Mouse (Mus musculus) mouse trophoblast stem cell (cell line): Measurements from ENCODE around the gene Dock4.

Source experiments
- in situ Hi-C, 2 experiments: fragments of 300-500 bp; cut with MseI, MboI; formaldehyde crosslinking; loops; 2 replicates in 1 of 2; 3 replicates in 1 of 2; pipeline ENCODE4 v1.15.1; 2025

Gene Dock4

DNA sequence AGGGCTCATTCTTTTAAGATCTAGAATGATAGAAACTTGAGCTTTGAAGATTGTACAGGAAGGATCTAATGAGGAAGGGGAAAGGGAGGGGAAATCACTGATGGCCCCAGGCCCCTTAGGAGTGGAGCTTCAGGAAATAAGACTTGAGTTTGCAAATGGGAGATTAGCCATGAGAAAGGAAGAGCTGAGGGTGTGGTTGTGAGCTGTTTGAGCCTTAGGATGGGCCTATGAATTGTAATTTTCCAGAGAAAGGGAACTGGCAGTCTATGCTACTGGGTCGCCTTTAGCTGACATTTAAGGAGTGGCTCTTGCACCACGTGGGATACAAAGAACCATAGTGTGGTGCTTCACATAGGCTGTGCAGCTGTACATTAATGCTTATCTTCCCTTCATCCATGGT lies 208.6 kb downstream of the Dock4 start:
- in situ Hi-C loops: no loop called here

DNA sequence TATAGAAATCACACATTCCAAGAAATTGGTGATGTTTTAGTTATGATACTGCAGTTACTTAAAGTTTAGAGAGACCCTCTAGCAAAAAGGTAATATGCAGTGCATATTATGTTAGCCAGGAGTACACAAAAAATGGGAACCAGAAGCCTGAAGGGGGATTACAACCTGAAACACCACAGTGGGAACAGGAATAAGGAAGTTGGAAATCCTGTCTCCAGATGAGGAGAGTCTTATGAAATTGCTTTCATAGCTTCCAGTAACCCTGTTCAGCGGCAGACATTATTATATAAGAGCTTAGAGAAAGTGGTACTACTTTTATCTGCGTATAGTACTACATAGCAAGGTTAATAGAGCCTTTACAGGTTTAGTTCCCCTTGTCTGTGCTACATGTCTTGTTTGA lies 210.1 kb downstream of the Dock4 start:
- in situ Hi-C loops: no loop called here

DNA sequence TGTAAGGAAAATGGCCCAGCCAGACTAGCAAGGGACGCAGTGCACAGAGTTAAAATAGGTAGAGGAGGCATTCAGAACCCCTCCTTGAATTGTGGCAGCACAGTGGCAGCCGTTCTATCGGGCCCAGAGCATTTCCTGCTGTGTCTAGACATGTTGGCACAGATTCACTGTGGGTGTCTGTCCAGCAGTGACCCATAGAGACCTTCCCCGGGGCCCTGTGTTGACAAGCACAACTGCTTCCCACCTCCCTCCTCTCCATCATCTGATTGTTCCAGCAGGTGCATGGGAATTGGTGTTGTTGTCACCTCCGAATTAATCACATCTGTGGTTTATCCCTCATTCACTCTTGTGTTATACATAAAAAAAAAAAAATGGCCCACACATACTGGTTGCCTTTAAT lies 210.7 kb downstream of the Dock4 start:
- in situ Hi-C loops: no loop called here

DNA sequence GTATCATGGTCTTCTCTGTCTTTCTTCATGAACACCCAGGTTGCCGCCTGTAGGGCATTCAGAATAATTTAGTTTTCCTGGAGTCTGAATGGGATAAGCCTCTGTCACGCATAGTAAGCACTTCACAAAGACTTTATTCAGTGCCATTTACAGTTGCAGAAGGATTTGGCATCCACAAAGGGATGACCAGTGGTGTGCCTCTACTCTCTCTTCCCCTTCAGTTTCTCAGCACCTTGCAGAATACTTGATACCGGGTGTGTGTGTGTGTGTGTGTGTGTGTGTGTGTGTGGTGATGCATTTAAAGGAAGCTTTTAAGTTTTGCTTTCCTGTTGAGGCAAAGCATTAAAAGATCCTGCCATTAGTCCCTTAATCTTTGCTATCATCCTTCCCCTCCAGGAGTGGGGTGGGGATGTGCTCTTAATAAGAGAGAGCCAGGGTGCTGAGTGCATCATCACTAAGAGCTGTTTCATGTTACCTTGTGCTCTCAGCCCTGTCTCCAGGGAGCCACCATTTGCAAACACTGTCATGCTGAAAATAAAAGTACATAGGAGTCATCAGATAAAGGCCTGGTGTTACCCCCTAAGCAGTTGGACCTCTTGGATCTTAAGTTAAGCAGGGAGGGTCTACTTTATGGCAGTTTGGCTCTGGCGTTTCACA lies 211.6 kb downstream of the Dock4 start:
- in situ Hi-C loops: no loop called here

DNA sequence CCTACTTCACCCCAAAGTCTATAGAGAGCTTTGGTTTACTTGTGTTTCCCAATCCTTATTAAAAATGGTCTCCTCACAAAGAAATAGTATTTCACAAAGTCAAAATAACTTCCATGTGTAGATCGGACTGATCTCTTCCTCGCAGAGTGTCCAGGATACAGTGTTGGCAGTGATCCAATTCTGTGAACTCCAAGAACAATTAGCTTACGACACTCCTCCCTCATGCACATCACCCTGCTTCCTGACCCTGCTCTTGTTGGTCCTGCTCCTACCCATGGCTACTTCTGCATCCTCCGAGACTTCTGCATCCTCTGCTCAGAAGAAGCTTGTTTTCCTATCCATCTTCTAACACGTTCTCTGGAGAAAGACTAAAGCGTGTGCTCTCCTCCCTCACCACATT lies 213.9 kb downstream of the Dock4 start:
- in situ Hi-C loops: no loop called here

DNA sequence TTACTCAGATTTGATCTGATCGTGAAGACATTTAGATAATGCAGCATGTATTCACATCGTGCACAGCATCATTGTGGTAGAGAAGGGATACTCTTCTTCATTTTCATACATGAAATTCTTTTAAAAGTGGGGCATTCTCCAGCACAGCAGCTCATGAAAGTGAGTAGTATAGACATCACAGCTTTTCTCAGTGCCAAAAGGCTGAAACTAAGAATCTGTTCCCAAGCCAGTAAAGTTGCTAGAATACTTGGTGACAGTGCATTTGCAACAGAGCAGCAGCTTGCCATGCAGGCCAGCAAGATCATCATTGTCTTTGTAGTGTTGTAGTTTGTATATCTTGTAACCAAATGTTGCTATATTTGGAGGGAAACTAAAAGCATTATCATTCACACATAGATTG lies 223.7 kb downstream of the Dock4 start:
- in situ Hi-C loops: no loop called here

DNA sequence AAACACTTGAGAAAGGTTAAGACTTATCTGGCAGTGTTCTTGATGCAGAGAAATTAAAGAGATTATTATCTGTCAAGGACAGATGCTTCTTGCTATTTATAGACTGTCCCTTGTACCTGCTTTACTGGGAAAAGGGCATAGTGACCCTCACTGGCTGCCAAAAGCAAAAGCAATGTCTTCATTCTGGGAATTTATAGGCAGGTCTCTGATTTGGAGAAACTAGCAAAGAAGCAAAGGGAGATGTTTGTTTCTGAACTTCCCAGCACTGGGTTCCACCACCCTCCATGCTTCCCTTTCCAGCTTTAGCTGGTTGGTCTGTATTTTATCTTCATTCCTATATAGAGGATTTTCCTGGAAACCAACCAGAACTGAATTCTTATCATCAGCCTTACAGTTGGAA lies 225.0 kb downstream of the Dock4 start:
- in situ Hi-C loops: loop anchor here in 1 of 2 experiments (10.0 kb wide), 1 partner anchor 406 kb away; no protein-coding TSS in a partner anchor

DNA sequence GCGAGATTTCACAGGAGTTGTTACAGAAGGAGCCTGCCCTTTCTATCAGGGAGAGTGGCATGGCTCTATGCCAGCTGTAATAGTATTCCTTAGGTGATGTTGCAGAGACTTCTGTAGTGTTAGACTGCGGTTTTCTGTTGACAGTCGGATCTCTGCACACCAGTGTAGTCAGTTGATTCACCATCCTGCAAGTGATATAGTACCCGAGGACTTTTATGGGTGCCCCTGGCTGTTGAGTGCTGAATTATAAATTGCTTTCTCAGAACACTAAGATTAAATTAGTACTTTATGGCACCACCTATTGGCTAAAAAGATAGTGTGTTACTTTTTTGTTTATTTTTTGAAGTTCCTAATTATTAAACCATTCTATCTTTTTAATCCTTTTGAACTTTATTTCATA lies 234.0 kb downstream of the Dock4 start:
- in situ Hi-C loops: loop anchor here (10.0 kb wide), 2 partner anchors 415 to 425 kb away; no protein-coding TSS in a partner anchor

DNA sequence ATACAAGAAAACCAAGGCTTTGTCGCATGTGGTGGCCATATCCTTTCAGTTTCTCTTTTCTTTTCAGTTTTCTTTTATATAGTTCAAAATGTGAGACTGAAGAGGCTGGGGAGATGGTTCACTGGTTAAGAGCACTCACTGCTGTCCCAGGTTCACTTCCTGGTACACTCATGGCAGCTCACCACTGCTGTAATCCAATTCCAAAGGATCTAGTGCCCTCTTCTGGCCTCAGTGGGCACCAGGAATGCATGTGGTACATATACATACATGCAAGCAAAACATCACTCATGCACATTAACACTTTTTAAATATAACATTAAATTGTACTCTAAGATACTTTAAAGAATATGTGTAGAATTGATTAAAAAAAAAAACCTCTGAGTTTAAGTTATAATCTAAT lies 234.8 kb downstream of the Dock4 start:
- in situ Hi-C loops: loop anchor here in 1 of 2 experiments (10.0 kb wide), 1 partner anchor 426 kb away; no protein-coding TSS in a partner anchor

DNA sequence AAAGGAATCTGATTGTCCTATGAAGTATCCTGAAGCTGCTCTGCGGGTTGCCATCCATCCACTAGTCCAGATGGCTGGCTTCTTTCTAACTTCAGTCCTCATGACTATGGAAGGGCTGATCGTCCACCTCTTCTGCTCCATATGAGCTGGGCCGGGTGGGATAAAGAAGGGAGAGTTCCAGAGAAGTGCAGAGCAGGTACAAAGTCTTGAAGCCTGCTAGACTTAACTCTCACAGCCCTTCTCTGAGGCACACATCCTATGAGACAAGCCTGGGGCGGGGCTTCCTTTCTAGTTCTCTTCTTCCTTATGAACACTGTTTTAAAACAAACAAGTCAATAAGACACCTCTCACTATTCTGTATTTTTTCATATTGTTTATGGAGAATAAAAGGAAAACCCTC lies 245.7 kb downstream of the Dock4 start:
- in situ Hi-C loops: no loop called here

DNA sequence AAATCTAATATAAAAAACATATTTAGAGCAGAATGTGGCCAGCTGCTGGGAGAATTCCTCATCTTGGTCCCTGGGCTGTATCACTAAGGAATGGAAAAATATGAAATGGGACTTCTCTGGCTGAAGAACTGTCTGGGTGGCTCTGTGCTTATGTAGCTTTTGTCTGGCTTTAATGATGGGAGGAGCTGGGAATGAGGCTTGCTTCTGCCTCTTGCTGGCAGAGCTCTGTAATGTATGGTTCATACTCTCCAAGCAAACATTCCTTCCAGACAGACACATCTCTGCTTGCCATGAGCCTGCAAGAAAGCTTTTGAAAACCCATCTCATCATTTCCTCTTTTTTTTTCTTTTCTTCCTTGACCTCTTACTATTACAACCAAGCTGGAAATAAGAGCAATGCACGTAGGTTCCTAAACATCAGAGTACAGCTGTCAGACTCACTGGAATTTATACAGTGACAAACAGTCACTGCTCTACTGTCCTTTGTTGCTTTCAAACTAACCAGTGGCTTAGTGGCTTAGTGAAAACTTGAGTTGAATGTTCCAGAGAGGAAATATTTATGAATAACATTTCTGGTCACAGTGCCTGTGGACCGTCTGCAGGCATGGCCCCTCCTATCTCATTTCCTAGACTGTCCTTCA lies 248.4 kb downstream of the Dock4 start:
- in situ Hi-C loops: no loop called here

DNA sequence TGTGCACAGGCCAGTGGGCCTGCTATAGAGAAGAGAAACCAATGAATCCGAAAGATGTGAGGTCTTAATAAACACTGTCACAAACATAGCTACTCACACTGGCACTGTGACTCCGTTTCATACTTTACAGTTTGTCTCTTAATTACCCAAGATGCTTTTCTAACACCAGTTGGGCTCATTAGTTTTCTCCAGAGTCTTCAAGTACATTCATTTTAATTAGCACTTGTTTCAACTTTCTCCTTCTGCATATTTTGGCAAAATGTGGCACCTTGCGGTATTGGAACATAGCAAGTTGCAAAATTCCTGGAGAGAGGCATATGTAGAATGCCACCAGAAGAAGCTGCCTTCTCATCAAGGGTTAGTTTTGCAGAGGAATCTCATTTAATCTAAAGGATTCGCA lies 252.6 kb downstream of the Dock4 start:
- in situ Hi-C loops: no loop called here

DNA sequence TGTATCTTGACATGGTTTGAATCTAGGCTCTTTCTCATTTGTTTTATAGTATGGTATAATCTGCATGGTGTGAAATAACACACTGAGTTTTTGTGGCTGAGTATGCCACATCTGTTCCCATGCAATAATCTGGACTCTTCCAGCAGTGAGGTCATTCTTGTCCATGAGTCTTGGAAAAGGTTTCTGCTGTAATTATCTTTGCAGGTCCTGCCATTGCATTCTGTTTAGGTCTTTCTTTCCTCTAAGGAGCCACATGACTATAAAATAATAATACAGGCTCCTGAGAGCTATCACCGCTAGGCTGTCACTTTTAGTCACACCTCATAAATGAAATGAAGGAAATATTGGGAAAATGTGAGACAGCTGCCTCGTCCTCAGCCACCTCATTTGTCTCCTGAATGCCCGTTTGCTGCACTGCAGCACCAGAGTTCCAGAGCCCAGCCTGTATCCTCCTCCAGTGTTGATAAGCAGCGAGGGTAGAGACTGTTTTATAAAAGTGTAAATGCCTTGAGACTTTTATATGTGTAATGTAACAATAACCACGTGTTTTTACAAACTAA lies 256.6 kb downstream of the Dock4 start:
- in situ Hi-C loops: no loop called here

DNA sequence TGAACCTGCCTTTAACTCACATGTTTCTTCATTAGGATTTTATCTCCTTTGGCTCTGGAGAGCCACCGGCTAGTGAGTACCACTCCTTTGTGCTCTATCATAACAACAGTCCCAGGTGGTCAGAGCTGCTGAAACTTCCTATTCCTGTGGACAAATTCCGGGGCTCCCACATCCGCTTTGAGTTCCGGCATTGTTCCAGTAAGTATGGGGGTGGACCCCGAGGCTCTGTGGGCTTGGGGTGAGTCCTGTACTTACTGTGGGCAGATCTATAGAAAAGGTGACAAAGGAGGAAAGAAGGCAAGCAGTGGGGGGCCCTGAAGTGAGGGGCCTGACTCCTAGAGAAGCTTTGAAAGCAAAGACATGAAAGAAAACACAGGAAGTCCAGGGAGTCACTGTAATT lies 258.5 kb downstream of the Dock4 start:
- in situ Hi-C loops: no loop called here

DNA sequence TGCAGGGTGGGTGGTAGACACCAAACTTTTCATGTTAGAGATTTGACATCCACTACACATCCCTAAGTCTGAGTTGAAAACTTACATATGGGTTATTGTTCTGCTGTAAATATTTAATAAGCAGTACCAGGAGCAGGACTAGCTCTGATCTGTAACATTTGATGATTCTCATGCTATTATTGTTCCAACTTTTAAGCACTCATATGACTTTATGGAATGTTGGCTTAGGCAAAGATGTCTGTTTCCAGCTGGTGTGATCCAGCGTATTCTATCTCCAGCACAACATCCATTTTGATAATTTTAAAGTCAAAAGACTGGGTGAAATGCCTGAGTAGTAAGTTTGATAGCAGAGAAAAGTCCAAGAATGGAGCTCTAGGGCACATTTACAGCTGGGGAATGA lies 261.4 kb downstream of the Dock4 start:
- in situ Hi-C loops: no loop called here

DNA sequence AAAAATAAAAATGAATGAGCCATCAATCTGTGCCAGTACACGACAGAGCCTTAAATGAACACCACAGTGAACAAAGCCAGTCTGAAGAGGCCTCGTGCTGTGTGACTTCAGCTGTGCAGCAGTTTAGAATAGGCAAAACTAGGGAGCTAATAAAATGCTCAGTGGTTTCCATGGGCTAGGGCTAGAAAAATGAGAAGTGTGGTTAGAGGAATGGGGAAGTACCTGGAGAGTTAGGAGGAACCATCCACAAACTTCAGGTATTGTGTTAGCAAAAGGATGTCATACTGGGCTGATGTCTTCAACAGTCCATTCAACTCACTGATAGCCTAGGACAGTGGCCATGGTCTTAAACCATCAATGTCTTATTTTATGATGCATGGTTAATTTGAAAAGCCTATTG lies 263.3 kb downstream of the Dock4 start:
- in situ Hi-C loops: no loop called here

DNA sequence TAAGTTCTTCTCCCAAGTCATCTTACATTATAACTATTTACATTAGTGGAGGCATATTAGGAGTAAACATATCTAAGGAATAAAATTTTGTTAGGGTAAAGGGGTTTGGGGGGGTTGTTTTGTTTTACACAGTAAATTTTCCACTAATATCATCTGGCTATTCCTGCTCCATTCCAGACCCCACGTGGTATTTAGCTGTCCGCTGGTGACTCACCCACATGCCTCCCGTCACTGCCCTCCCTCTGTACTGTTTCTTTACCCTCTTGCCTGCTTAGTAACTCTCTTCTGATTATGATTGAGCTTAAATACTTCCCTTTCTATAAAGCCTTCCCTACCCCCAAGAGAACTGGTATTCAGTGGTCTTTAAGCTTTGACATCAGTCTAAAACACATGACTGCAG lies 266.5 kb downstream of the Dock4 start:
- in situ Hi-C loops: no loop called here

DNA sequence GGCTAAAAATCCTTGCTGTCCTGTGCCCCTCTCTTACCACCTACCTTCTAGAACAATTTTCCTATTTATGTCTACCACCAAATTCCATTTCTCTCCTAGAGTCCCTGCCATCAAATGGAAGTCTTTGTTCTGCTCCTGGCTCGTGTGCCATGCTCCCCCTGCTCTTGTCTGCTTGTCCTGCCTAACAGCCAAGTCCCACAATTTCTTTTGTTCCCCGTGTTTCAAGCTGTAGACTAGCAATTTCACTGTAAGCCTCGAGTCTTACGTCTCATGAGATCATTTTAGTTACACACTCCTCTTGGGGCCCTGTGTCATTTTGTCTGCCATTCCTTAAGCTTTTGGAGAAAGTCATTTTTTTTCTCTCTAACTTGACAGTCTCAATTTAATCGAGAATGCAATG lies 268.5 kb downstream of the Dock4 start:
- in situ Hi-C loops: no loop called here

DNA sequence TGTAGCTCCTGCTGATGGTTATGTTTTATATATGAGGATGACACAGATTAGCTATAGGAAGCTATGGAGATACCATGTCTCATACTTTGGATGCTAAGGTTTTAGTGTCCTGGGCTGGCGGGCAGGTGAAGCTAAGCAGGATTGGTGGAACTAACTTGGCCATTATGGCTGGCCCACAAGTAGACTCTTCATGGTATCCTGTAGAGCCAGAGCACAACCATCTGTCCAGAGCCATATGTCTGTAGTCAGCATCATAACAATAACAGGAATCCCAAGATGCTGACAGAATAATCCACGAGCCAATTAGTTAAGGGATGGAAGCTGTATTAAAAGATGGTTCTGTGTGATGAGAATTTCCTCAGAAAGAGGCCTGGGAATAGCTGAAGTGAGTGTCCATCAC lies 269.4 kb downstream of the Dock4 start:
- in situ Hi-C loops: no loop called here

DNA sequence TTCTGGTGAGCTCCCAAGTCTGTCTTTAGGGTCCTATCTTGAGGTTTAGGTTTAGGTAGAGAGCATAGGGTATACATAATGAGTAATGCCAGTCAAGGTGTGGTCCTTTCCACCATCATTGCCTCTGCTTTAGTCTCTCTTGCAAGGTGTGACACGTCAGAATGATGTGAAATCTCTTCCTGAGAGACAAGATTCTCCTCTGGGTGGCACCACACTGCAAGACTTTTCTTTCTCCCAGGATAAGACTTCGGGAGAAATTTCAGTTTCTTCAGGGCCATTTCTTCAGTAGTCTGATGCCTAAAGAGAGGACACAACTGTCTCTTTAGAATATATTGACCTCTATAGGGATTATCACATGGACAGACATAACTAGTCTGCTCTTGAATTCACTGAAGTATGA lies 282.6 kb downstream of the Dock4 start:
- in situ Hi-C loops: no loop called here

DNA sequence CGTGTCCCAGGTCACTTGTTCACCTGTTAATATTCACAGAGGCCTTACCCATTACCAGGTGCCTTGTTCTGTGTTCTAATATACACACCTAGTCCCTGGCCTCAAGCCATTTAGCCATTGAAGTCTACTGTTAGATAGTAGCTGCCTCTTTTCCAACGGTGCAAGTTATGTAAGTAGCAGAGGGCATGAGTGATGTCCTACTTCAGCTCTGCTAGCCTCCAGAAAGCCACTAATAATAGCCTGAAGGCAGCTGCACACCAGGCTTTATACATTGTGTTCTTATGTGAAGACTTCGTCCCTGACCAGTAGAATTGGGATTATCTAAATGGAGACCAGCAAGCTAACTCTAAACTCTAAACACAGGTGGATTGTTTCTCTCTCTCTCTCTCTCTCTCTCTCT lies 285.0 kb downstream of the Dock4 start:
- in situ Hi-C loops: no loop called here

DNA sequence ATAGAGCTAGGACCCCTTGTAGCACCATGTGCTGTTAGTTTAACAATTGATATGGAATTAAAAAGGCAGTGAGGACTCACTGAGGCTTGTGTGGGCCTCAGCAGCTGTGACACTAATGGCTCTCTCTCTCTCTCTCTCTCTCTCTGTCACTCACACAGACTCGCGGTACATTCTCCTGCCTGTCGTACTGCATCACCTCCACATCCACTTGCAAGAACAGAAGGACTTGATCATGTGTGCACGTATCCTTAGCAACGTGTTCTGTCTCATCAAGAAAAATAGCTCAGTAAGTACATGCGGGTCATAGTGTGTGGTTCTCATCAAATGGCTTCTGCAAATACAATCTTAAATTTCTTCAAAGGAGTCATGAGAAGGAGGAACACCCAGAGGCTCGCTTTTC lies 299.7 kb downstream of the Dock4 start:
- in situ Hi-C loops: no loop called here

DNA sequence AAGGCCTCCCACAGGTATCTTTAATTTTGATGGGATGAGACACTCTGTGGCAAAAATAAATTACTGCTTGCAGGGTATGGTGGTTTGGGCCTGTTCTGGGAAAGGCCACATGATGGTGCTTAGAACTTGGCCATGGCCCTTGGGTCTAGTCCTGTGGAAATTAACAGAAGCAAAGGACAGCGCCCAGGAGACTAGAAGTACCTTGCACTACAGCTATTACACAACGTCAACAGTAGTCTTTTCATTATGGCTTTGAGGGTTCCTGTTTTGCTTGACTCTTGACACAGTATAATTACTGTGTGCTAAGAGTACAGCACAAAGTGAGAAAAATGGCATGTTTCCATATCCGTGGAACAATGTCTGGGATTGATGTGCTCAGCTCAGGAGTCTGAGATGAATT lies 300.3 kb downstream of the Dock4 start:
- in situ Hi-C loops: no loop called here
